Mouse (Mus musculus): ENCODE data around the gene Atxn7l3.

Gene Atxn7l3

DNA sequence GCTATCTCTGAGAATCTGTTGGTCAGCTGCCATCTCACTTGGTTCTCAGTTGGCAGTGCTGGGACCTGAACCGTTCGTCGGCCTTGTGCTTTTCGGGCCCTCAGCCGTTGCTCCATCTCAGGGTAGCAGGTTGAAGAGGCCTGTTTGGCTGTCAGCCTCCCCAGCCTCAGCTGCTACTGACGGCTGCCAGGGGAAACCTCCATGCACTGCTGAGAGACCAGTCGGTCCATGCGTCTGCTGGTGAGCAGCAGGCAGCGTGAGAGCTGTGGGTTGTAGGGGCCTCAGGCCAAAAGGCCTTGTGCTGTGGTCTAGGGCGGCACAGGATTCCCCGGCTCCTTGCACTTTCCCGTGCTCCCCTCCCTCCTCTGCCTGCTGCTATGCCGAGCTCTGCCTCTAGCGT lies 30.6 kb downstream of the Atxn7l3 start:
- DNase-seq (ENCODE audit: low read depth, low spot score) = no peak

DNA sequence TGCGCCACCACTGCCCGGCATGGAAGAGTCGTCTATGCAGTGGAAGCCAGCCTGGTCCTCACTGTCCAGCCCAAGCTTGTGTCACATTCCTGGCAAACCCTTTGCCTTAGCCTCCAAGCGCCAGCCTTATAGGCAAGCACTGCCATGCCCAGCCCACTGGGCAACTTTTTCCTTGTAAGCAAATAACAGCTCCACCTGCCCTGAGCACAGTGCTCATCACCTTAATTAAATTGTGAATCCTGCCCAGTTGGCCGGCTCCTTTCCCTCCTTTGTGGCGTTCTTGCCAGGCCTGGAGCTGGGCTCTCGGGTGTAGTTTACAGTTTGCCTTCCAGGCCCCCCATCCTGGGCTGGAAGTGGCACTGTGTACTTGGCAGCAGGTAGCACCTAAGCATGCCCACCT lies 33.2 kb downstream of the Atxn7l3 start:
- DNase-seq (ENCODE audit: low read depth, low spot score) = no peak

DNA sequence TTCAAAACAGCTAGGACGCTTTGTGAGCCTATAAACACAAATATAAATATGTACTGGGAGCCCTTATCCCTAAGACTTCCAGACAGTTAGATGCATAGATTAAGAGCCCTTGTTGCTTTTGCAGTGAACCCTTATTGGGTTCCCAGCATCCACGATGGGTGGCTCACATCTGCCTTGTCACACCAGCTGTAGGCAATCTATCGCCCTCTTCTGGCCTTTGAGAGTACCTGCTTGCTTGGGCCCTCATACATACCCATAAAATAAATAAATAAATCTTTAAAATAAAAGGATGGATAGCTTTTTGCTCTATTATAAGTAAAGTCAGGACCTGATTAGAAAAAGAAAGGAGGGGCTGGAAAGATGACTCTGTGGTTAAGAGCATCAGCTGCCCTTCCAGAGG lies 37.9 kb downstream of the Atxn7l3 start:
- DNase-seq (ENCODE audit: low read depth, low spot score) = peak; percentile 28

DNA sequence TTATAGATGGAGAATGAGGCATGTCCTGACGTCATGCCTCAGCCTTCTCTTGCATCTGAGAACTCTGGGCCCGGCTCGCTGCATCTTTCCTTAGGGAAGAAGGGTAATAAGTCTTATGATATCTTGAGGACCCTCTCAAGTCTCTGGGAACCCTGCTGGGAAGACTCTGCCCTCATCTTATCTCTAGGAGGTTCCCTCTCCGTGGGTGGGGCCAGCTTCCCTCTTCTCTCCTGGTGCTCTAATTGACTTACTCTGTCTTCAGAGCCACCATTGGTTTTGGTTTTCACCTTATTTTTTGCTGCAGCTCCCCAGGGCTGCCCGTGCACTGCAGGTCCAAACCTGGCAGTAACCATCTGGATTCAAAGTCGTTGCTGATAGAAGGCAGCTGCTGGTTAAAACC lies 38.3 kb downstream of the Atxn7l3 start:
- no peak for DNase-seq (ENCODE audit: low read depth, low spot score)

DNA sequence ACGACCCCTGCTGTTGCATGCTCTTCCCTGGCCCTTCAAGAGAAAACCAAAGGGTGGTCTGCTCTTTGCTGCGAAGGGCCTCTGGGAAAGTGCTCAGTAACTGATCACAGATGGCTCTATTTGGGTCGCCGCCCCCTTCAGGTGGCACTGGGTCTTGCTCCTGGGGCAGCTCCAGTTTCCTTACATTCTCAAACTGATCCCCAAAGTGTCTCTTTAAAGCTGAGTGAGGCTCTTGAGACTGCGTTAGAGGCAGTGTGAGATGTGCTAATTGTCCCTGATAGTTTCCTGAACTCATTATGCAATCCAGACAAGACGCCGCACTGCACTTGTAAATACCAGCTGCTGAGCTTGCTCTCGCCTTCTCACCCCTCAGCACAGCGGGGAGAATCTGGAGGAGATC lies 38.9 kb downstream of the Atxn7l3 start:
- peak; percentile 25 for DNase-seq (ENCODE audit: low read depth, low spot score)

DNA sequence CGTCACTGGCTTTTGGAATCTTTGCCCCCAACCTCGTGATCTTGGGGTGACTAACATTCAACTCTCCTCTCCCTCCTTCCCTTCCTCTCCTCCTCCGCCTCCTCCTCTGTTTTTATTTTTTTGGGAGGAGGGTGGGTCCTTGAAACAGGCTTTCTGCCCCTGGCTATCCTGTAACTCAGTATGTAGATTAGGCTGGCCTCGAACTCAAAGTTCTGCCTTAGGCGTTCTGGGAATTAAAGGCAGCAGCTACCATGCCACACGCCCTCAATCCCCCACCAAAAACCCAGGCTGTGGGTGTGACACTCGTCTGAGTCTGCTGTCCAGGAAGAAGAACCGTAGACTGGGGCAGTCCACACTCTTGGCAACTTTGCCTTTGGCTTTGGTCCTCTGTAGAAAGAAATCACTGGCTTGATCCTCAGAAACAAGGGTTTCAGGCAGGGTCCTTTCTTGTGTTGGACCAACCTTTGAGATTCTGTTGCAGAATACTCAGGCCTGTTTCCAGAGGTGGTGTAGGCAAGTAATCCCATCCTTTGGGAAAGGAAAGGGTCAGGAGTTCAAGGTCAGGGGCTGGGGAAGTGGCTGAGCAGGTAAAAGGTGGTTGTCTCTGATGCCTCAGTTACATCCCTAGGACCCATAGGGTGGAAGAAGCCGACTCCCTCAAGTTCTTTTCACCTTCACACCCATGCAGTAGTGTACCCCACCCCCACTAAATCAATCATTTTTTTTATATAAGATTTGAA lies 46.9 kb downstream of the Atxn7l3 start:
- DNase-seq (ENCODE audit: low read depth, low spot score) = no peak

DNA sequence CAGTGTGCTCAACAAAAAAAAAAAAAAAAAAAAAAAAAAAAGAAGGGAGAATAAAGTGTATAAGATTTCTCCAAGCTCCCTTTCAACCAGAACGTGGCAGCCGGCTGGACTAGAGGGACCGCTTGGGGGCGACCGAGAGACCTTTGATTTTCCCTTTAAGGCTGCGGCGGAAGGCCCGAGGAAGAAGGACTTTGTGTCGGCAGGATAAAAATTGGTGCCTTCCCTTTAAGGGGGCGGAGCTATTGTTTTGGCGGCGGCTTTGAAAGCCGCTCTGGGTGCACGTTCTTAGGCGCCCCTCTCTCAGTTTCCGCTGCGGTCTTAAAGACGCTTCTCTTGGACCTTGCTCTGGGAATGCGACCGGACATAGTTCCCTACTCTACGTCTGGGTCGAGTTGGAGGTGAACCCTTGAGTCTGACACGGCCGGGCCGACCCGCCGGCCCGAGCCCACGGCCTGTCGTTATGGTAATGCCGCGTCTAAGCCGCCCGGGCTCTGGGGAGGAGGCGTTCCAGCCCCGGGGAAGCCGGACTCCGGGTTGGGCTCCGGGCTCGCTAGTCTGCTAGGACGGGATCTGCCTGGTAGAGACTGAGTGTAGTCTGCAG lies 47.7 kb downstream of the Atxn7l3 start, which contains the start of gene BC030867:
BC030867 (plus strand) TSS at position 253 of the 601 bp plus-strand sequence.
- peak; percentile 95 for DNase-seq (ENCODE audit: low read depth, low spot score)

DNA sequence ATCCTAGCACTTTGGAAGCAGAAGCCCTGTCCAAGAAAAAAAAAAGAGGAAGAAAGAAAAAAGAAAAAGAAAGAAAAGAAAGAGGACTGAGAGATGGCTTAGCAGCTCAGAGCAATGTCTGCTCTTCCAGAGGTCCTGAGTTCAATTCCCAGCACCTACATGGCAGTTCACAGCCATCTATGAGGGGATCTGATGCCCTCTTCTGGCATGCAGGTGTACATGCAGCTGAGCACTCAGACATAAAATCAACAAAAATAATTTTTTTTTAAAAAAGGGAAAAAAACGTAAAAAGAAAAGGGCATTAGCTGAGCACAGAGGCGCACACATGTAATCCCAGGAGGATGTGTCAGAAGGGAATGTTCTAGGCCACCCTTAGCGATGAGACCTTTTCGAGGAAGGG lies 49.6 kb downstream of the Atxn7l3 start:
- DNase-seq (ENCODE audit: low read depth, low spot score) = peak; percentile 31

DNA sequence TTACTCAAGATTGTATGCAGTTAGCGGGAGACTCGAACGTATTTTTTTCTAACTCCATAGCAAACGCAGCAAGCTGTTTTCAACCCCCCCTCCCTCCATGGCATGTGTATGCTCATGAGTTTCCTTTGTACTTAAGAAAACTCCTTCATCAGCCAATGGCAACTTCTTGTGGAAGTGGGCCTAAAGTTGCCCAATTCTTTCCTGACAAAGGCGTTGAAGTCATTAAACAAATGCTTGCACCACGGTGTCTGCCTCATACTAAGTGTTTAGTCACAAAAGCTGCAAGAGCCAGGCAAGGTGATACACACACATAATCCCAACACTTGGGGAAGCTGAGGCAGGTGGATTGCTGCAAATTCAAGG lies 50.2 kb downstream of the Atxn7l3 start:
- no peak for DNase-seq (ENCODE audit: low read depth, low spot score)

DNA sequence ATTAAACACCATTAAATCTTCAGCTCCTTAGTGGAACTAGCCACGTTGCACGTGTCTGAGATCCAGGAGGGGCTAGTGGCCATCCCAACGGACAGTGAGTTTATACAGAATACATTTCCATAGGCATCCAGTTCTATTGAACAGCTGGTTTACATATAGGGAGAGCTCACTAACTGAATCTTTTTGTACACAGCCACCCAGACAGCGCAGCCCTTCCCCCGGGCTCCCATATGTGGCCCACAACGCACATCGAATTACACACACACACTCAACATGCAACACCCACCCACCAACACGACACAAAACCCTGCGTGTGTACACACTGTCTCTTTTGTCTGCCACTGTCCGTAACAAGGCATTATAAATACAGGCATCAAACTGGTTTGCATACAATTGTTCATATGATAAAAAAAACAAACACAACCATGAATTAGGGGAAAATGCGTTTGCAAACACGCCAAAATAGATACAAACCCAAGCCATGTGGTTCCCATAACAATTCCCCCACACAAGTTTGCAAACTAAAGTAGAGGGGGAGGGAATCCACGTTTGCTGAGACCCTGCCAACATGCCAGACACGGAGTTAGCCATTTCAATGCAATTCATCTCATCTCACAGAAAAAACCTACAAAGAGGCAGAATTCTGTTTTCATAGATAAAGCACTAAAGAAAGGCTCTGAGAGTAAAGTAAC lies 50.7 kb downstream of the Atxn7l3 start:
- DNase-seq (ENCODE audit: low read depth, low spot score) = no peak

DNA sequence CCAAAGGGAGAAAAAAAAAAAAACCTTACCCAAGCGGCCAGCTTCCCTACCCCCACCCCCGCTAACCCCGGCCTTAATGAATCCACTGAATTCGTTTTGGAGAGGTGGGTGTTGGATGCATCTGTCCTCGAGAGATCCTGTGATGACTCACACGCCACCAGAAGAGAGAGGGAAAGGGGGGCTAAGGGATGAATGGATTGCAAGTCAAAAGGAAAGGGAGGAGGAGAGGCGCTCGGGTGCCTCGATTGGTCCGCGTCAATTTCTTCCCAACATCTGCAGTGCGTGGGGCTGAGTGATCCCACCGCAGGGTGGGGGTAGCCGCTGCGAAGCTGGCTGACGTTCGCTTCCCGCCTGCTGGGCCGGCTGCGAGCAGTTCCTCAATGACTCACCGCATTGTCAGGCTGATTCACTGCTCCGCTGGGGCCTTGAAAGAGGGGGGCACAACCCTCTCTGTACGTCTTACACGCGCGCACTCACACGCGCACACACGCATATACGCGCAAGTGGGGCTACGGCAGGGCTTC lies 51.4 kb downstream of the Atxn7l3 start:
- DNase-seq (ENCODE audit: low read depth, low spot score) = peak; percentile 62

DNA sequence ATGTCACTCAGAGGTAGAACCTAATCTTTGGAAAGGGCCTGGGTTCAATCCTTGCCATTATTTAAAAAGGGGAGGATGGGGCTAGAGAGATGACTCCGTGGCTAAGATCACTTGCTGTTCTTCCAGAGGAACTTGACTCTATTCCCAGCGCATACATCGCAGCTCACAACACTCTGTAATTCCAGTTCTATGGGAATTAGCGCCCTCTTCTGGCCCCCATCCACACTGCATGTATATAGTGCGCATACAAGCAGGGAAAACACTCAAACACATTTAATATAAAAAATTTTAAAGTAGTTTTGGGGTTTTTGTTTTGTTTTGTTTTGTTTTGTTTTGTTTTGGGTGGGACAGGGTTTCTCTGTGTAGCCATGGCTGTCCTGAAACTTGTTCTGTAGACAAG lies 54.6 kb downstream of the Atxn7l3 start:
- DNase-seq (ENCODE audit: low read depth, low spot score) = no peak

DNA sequence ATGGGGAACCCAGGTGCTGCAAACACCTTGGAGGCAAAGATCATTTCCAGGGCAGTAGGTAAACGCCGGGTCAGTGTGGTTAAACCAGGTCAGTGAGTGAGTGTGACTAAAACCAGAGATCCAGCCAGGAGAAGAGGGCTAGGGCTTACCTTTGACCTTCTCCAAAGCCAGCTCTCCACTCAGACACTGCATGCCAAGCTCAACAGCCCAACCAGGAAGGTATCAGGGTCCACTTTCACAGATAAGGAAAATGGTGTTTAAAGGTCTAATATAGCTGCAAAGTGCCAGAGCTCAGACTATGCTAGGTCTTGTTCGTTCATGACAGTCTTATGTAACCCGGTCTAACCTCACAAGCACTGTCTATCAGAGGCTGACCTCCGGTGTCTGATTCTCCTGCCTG lies 55.2 kb downstream of the Atxn7l3 start:
- no peak for DNase-seq (ENCODE audit: low read depth, low spot score)

DNA sequence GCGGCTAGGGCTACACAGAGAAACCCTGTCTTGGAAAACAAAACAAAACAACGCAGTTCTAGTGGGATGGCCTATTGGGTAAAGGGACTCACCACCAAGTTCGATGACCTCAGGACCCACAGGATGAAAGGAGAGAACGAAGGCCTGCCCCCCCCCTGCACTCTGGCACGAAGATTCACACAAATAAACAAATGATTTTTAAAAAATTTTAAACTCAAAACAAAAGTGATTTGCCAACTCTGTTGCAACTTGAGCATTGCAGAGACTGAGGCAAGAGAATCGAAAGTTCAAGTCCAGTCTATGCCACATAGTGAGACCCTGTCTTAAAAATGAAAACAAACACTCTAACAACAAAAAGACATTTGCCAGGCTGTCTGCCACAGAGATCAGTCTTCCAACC lies 55.8 kb downstream of the Atxn7l3 start:
- no peak for DNase-seq (ENCODE audit: low read depth, low spot score)

Data from CD4-positive, CD25-positive, alpha-beta regulatory T cell, adult 2 months (primary cell).